Mouse (Mus musculus): Measurements from ENCODE around the gene Fhl3.
"Not testable (repeated sequence)": the region's sequence is repeated elsewhere in the genome, so short reads cannot be mapped to it uniquely, and the experiment has no call there.

Gene Fhl3

DNA sequence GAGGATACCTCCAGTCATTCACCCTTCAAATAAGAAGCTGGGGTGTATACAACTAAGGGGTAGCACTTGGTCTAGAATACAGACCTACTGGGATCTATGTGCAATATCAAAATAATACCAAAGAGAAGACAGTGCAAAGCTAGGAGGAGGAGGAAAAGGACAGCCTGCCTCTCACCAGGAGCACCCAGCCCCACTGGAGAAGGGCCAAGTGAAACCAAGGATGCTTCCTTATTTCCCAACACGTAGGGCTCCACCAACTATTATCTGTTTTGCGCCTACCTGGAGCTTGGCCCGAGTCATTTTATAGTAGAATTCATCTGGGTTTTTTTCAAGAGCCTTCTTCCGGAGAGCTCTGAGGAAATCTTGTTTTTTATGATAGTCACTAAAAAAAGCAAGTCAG lies 17.0 kb upstream of the Fhl3 start:
- no peak for DNase-seq (ENCODE audit: low read depth, low spot score)

DNA sequence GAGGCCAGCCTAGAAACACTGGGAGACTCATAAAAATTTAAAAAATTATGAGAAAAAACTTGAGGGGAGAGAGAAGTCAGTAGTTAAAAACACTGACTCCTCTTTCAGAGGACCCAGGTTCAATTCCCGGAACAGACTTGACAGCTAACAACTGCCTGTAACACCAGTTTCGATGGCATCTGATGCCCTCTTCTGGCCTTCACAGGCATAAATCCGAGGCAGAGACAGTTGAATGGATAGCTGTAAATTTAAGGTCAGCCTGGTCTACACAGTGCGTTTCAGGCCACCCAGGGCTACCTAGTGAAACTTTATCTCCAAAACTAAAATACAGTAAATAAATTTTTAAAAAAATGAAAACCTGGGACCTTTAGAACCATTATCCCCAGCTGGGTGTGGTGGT lies 15.5 kb upstream of the Fhl3 start:
- no peak for DNase-seq (ENCODE audit: low read depth, low spot score)

DNA sequence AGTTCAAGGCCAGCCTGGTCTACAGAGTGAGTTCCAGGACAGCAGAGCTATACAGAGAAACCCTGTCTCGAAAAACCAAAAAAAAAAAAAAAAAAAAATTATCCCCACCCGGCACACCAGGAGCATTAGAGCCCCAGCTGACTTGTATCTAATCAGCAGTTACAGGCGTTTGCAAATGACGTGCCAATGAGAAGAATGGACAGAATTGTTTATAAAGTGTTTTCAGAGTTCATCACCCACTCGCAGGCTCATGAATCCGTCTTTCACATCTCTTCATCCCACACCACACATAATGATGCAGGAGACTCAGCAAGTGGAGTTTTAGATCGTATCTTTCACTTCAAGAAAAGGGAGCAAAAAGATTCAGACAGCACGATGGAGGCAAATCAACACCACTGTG lies 15.0 kb upstream of the Fhl3 start:
- DNase-seq (ENCODE audit: low read depth, low spot score): no peak

DNA sequence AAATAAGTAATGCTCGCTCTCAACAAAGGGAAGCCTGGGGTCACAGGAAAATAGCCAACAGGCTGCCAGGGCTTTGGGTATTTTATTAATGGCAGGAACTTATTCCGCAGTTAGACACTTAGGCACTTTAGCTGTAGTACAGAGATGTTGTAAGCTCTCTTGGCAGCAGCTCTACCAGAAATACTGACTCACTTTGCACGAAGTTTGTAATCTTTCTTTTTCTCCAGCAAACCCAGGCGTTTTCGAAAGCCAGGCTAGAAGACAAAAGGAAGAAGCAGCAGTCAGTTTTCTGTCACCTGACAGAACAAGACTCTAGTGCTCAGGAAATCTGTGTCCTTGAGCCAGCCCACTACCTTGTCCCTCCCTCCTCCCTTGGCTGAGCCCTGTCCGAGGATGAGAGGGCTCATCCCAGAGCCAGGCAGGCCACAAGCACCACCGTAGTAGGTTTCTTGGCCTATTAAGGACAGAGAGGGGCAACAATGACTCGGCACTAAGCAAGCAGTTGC lies 14.6 kb upstream of the Fhl3 start:
- DNase-seq (ENCODE audit: low read depth, low spot score): no peak

DNA sequence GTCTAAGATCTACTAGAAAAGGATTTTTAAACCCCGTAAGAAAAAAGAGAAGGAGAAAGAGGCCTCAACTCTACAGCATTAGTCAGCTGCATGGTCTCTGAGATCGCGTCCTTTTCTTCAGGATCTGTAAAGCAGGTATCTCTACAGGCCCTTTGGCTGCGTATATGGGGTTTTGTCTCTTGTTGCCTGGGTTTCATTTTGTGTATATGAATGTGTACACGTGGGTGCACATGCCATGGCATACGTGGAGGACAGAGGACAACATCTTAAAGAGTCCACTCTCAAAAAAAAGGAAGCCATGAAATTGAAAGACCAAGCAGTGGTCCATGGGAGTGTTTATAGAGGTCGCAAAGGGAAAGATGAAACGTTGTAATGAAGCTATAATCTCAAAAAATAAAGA lies 9.0 kb upstream of the Fhl3 start:
- DNase-seq (ENCODE audit: low read depth, low spot score): no peak

DNA sequence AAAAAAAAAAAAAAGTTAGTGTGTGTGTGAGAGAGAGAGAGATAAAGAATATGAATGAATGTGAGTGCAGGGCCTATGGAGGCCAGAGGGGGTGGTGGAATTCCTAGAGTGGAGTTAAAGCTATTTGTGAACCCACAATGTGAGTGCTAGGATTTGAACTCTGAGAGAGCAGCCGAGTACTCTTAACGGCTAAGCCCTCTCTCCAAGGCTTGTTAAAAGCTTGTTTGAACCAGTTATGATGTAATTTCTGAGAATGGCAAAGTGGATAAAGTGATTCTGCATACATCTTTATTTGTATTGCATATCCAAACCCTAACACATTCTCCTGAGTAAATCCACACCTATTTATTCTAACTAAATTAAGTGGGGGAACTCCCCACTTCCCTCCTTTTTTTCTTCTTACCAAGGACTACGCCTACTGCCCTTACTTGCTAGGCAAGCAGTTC lies 8.1 kb upstream of the Fhl3 start:
- no peak for DNase-seq (ENCODE audit: low read depth, low spot score)

DNA sequence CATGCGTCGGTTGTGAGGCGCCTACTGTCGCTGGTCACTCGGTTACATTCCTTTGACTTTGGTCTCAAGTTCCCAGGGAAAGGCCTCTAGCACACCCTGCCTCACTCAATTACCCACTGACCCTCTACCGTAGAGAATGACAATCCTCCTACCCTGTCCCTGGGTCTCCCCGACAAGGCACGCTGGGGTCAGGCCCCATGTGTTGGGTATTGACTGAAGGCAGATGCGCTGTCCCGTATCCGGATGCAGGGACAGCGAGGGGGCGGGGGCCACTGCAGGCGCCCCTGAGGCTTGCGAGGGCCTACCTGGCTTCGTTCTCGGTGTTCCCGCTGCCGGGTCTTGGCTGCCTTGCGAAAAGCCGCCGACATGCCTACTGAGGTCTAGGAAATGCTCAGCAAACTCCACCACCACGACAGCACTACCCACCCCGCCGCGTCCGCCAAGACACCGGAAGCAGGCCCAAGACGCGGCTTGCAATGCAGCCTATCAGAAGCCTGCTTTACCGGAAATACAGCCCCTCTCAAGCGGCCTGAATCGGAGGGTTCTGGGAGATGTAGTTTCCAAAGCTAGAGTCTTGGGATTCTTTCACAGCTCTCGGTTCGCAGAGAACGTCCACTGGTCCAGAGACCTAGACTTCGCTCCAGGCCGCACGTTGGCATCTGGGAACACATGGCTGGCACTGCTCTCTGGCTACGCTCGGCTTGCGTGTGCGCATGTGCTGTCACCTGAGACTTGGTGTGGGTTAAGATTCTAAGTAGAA lies 7.2 kb upstream of the Fhl3 start, which contains the start of gene Utp11:
Gene Utp11 (minus strand): TSS at position 466 of the 760 bp plus-strand sequence.
- peak; percentile 91 for DNase-seq (ENCODE audit: low read depth, low spot score)

DNA sequence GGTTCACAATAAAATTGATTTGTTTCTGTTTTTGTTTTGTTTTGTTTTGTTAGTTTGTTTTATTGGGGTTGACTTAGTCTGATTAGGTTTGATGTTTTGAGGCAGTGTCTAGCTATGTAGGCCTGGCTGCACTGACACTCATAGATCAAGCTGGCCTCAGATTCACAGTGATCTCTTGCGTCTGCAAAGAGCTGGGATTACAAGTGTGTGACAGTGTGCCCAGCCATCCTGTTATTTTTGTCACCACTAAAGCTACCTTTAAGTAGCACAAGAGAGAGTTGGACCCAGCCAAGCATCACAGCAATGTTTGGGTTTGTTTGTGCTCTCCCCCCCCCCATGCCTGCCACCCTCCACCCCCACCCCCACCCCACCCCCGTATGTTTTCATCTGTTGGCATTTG lies 5.9 kb upstream of the Fhl3 start:
- DNase-seq (ENCODE audit: low read depth, low spot score): no peak

DNA sequence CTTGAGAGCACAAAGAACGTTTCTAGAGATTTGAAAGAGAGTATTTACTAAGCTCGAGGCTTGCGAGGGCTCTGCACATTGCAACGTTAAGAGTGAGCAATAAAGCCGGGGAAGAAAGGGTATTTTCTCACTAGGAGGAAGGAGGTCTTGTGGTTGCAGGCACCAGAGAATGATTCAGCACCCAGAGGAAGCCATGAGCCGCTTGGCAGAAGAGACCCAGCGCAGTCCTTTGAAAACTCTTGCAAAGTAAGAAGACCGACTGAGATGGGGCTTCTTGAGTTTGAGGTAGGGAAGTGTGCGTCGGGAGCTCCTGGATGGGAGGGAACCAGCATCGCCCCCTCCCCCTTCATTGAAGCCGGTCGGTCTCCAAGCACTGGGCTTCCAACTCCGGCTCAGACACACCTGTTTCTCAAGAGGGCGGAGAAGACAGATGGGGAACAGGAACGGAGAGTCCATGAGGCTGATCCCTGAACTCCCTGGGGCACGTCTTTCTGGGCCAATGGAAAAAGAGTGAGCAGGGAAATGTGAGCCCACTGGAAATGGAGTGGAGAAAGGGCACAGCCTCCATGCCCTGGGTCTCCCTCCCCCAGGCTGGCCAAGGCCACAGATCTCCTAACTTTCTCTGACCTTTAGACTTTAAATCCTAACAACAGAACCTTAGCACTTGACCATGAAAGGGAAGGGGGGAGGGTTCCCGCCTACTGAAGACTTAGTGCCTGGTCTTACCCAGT lies 4.5 kb upstream of the Fhl3 start:
- DNase-seq (ENCODE audit: low read depth, low spot score): peak; percentile 40

DNA sequence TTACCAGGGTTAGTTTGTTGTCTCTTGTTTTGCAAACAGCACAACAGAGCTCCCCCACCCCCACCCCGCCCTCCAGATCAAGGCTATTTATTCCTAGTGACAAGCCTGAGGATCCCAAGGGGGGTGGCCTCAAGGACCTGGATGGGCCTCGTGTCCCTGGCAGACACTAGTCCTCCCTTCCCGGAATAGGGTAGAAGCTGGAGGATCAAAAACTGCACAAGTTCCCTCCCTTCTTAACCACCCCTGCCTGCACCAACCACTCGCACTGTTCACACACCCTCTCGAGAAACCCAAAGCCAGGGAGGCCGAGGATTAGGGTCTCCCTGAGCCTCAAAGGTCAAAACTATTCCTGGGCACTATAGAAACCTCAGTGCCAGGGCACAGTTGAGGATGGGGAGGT lies 710 bp upstream of the Fhl3 start:
- DNase-seq (ENCODE audit: low read depth, low spot score): no peak

DNA sequence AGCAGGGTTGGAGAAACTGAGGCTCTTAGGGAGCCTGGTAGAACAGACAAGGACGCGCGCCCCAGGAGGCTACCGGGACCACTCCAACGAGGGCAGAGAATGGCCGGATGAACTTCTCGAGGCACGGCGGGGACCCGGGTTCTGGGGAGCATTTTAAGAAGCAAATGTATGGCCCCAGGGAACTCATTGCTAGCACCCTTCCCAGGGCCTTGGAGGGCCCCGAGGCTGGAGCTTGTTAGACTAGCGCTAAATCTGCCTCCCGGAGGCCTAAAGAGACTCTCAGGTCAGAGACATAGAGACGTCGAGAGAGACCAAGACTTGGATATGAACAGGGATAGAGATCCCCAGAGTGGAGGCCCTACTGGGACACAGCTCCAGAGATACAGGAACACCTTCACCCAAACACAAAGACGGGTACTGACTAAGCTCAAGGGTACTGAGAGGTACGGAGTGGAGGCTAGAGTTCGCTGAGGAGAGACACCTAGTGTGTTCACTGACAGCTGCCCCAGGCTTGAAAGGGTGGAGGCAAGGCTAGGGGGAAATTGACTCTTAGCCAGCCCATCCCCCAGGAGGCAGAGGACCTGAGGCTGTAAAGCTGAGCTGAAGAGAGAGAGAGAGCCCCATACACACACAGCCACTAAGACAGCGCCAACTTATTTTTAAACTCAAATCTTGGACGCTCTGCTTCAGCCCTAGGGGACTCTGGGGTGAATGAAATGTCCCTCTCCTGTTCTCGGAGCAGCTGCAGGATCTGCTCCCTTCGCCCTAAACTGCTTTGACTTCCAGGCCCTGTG lies 748 bp downstream of the Fhl3 start:
- peak; percentile 47 for DNase-seq (ENCODE audit: low read depth, low spot score)

DNA sequence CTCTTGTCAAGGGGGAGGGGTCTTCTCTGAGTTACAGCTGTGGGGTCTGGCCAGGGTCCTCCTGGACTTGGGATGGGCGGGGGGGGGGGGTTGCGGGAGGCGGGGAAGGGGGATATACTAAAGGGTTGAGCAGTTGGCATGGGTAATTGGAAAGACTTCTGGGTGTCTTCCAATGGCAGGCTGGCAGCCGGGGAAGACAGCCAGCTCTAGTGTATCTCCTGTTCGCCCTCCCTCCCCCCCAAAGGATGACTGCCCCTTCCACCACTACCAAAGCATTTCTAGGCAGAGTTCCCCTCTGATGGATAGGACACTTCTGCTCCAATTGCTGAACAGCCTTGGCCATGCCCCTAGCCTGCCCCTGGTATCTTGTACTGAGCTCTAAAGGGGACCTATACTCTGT lies 1.4 kb downstream of the Fhl3 start:
- no peak for DNase-seq (ENCODE audit: low read depth, low spot score)

DNA sequence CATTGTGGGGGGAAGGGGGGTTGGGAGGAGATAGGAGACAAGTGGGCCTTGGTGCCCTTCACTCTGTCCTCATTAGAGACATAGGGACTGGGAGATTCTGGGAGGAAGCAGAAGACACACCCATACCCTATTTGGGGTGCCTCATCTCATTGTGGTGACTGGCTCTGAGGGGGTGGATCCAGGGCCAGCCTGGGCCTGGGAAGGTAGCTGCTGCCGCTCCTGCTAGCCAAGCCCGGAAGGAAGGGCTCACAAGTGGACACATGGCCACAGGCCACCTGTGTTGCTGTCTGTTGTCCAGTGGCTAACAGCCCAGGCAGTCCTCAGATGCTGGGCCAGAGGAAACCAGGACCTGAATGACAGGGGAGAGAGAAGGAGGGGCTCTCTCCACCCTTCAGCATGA lies 2.9 kb downstream of the Fhl3 start:
- peak; percentile 60 for DNase-seq (ENCODE audit: low read depth, low spot score)

DNA sequence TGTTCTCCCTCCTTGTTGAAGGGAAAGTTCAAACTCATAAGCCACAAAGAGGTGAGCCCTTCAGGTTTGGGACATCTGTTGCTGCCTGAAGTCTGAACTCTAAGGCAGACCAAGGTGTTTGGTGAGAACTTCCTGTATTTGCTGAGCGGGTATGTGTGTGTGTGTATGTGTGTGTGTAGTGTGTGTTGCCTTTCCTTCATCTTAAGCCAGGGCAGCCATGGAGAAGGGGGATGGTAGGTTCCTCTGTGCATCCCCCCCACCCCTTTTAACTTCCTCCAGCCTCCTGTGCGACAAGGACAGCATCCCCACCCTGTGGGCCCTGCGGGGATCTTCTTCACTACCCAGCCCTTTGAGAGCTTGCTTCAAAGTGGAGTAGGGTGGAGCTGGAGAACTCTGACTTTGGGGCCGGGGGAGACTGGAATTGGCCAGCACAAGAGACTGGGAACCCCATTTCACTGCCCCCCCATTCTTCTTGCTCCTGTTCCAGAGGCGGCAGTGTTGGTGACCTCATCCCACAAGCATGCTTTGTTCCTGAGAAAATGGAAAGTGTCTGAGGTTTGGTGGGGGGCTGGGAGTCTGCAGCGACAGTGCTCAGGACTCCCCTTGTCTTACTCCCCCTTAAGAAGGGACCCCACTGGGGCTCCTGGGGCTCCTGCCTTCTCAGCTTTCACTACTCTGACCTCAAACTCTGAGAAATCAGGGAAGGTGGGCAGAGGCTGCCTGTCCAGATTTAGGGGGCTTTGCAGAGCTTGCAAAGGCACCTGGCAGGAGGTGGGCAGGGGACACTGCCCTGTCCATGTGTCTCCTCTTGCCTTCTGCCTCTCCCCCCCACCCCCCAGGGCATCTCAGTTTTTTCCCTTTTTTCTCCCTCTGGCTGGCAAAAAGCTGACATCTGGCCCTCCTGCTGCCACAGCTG lies 3.6 kb downstream of the Fhl3 start:
- DNase-seq (ENCODE audit: low read depth, low spot score): peak; percentile 79

DNA sequence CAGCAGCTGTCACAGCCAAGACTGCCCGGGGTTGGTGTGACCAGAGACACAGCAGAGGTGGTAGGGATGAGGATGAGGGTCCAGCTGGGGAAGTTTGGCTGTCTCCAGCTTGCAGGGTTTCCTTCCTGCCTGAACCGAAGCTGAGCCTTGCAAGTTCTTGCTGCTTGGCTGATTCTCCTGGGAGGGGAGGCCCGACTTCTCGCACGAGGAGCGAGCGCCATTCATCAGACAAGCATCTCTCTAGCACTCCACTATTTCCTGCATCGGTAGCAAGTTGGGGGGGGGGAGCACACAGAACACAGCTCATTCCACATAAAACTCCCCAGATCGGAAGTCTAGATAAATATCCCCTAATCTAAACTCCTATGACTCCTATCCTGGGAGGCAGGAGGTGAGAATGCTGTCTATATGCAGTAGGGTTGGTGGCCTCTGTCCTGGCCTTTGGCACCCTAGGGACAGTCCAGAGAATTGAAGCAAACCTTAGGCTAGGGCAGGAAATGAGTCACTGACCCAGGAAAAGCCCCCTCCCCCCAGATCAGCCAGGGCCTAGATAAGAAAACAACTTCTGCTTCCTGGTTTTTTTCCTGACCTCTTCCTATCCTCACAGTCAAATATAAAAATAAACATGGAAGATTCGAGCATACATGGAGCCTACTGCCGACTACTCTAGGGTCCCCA lies 4.4 kb downstream of the Fhl3 start:
- DNase-seq (ENCODE audit: low read depth, low spot score): peak; percentile 25

DNA sequence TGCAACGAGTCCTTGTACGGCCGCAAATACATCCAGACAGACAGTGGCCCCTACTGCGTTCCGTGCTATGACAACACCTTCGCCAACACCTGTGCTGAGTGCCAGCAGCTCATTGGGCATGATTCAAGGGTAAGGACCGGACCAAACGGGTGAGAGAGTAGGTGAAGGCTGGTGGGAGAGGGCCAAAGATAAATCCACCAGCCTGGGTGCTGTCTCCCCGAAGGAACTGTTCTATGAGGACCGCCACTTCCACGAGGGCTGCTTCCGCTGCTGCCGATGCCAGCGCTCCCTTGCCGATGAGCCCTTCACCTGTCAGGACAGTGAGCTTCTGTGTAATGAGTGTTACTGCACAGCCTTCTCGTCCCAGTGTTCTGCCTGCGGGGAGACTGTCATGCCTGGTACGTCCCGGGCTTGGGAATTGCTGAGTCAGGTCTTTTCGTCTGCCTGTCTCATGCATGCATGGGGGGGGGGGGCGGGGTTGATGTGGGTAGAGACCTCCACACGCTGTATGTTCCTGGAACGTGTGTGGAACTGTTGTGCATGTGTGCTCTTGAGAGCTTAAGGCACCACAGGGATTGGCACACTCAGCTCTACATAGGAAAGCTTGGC lies 5.3 kb downstream of the Fhl3 start:
- no peak for DNase-seq (ENCODE audit: low read depth, low spot score)

DNA sequence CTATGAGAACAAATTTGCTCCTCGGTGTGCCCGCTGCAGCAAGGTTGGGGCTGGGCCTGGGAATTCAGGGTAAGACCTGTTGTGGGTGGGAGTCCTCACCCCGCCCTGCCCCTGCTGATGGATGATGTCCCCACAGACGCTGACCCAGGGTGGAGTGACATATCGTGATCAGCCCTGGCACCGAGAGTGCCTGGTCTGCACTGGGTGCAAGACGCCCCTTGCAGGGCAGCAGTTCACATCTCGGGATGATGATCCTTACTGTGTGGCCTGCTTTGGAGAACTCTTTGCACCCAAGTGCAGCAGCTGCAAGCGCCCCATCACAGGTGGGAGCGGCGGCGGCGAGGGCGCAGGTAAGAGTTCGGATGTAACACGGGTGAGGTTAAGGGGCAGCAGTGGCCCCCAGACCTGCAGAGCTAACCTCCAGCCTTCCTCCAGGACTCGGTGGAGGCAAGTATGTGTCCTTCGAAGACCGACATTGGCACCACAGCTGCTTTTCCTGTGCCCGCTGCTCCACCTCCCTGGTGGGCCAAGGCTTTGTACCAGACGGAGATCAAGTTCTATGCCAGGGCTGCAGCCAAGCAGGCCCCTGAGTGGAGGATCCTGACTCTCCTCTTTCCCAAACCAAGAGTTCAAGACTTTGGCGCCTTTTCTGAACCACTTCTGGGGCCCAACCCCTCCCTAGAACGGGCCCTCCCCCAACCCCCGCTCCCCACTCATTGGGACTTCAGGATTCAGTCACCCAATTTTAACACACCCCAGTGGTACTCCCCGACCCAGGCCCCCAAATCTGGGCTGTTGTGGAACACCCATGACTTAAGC lies 7.1 kb downstream of the Fhl3 start:
- not testable (repeated sequence) for DNase-seq (ENCODE audit: low read depth, low spot score)

DNA sequence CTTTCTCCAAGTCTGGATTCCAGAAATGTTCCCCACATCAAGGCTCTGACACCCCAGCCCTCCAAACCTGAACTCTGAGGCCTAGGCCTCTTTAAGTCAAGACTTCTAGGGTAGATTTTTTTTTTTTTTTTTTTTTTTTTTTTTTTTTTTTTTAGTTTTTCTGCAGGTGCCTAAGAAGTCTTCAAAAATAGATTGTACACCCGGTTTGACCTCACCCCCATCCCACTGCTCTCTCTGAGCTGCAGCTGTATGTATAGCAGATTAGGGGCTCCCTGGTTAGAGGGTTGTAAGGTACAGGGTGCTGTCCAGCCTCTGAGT lies 7.7 kb downstream of the Fhl3 start:
- not testable (repeated sequence) for DNase-seq (ENCODE audit: low read depth, low spot score)

Measured in CD4-positive helper T cell, adult 2 months (primary cell).